Mouse (Mus musculus): ENCODE measurements around the gene 0610040J01Rik. TPM values are rescaled to one million over a fixed set of nuclear protein-coding genes. Genes with fewer than 3 reads are reported as not detected.

The 0610040J01Rik gene
- polyA plus RNA-seq, 1 experiment from 2014 or later: 7.1 TPM

GRCm38 (mm10) chr5:63923305-63924025 is 111.3 kb downstream of the 0610040J01Rik start:
- no peak overlapping the region for H3K27ac ChIP-seq
- H3K4me1 ChIP-seq: peaks cover 4% of the 10 kb centered on the region; the same call in 1 of the 2 replicates
- H3K9me3 ChIP-seq: no peaks in the 10 kb centered on the region
- H3K4me3 ChIP-seq: no peak overlapping the region
- no peaks in the 10 kb centered on the region for H3K27me3 ChIP-seq (ENCODE audit: insufficient read depth, poor library complexity, severe bottlenecking)
- 77% methylated on average over 13 of the region's 13 CpGs for WGBS
- no peak for DNase-seq (ENCODE audit: low spot score)
- H3K36me3 ChIP-seq: peaks cover 26% of the 10 kb centered on the region

DNA sequence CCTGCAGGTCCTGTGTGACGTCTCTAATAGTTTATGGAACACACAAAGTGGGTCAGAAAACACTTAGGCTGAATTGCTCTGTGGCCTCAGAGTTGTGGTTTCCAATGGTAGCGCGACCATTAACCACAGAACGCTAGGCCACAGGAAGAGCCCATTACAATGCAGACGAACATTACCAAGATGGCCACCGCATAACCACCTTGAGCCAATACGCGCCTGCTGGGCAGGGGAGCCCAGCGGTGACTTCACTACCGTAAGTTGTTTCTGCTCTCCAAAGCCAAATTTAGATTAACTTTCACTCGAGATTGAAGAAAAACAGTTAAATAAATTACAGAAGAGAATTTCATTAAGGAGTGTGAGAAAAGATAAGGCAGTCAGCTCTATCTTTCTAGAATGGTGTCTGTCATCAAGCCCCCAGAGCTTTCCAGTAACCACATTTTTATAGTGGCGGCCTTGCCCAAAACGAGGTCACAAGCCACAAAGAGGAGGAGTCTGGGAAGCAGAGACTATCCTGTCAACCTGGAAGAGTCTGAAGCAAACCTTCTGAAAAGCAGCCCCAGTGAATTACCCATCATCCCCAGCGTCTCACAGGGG is 113.0 kb downstream of the 0610040J01Rik start:
- DNase-seq (ENCODE audit: low spot score): no peak
- H3K27me3 ChIP-seq (ENCODE audit: insufficient read depth, poor library complexity, severe bottlenecking): no peaks in the 10 kb centered on the region
- peaks cover 38% of the 10 kb centered on the region for H3K36me3 ChIP-seq
- H3K27ac ChIP-seq: no peak overlapping the region
- no peak overlapping the region for H3K4me3 ChIP-seq
- H3K9me3 ChIP-seq: no peaks in the 10 kb centered on the region
- H3K4me1 ChIP-seq: peaks cover 4% of the 10 kb centered on the region; the same call in 1 of the 2 replicates
- WGBS: 84% methylated on average over 14 of the region's 14 CpGs

DNA sequence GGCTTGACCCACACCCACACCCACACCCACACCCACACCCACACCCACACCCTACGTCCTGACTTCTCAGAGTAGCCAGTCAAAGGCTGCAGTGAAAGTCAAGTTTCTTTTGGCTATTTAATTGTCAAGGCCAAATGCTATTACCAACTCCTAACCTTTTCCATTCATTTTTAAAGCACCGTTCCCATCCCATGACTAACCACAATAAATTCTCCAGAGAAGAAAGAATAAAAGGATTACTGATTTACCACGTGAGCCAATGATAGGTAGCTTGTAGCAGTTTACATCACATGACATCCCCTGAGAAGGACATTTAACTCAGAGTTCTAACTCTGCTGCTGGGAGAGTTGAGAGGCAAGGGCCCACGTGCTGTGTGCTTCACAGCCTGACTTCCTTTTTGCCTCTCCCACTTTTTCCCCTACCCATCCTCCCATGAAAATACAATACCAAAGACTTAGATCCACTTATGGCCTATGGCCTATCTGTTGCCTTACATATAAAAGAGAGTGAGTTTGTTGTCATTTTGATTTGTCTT is 118.7 kb downstream of the 0610040J01Rik start:
- peaks cover 6% of the 10 kb centered on the region for H3K4me1 ChIP-seq
- H3K36me3 ChIP-seq: peaks cover 32% of the 10 kb centered on the region
- 73% methylated on average over 4 of the region's 4 CpGs for WGBS
- no peaks in the 10 kb centered on the region for H3K9me3 ChIP-seq
- H3K27ac ChIP-seq: no peak overlapping the region
- DNase-seq (ENCODE audit: low spot score): no peak
- no peak overlapping the region for H3K4me3 ChIP-seq
- no peaks in the 10 kb centered on the region for H3K27me3 ChIP-seq (ENCODE audit: insufficient read depth, poor library complexity, severe bottlenecking)

- 35% methylated on average over 10 of the region's 10 CpGs for WGBS
- Histone ChIP-seq H3K4me3 (no peak overlapping the region), H3K9me3 (no peaks in the 10 kb centered on the region), H3K4me1 (peaks cover 11% of the 10 kb centered on the region), H3K27ac (no peak overlapping the region), H3K27me3 (ENCODE audit: insufficient read depth, poor library complexity, severe bottlenecking) (no peaks in the 10 kb centered on the region), H3K36me3 (peaks cover 18% of the 10 kb centered on the region)
- no peak for DNase-seq (ENCODE audit: low spot score)
Measured at GRCm38 (mm10) chr5:63932829-63933228, 120.7 kb downstream of the 0610040J01Rik start.

DNA sequence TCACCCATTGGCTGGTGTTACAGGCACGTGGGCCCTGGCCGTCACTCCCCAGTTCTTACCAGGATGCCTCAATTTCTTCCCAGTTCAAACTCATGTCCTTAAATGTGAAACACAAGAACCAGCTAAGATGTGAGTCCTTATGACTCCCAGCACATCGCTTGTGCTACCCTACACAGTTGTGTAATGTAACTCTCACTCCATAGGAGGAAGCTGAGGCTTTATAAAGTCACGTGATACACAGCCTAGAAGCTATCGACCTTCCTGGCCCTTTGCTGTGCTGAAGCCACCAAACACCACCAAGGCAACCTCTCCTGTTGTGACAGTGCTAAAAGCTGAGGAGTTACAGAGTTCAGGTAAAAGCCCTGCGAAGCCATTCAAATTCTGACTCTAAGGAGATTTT is 123.4 kb downstream of the 0610040J01Rik start:
- Histone ChIP-seq H3K27ac (no peak overlapping the region), H3K4me1 (peaks cover 11% of the 10 kb centered on the region), H3K4me3 (no peak overlapping the region), H3K36me3 (no peaks in the 10 kb centered on the region), H3K9me3 (no peaks in the 10 kb centered on the region), H3K27me3 (ENCODE audit: insufficient read depth, poor library complexity, severe bottlenecking) (no peaks in the 10 kb centered on the region)
- DNase-seq (ENCODE audit: low spot score): no peak
- WGBS: 87% methylated on average over 6 of the region's 6 CpGs

- Histone ChIP-seq H3K4me1 (peaks cover 11% of the 10 kb centered on the region), H3K36me3 (no peaks in the 10 kb centered on the region), H3K4me3 (no peak overlapping the region), H3K9me3 (no peaks in the 10 kb centered on the region), H3K27me3 (ENCODE audit: insufficient read depth, poor library complexity, severe bottlenecking) (no peaks in the 10 kb centered on the region), H3K27ac (no peak overlapping the region)
- WGBS: 55% methylated on average over 6 of the region's 6 CpGs
- DNase-seq (ENCODE audit: low spot score): no peak
Measured at GRCm38 (mm10) chr5:63936740-63937139, 124.6 kb downstream of the 0610040J01Rik start.

DNA sequence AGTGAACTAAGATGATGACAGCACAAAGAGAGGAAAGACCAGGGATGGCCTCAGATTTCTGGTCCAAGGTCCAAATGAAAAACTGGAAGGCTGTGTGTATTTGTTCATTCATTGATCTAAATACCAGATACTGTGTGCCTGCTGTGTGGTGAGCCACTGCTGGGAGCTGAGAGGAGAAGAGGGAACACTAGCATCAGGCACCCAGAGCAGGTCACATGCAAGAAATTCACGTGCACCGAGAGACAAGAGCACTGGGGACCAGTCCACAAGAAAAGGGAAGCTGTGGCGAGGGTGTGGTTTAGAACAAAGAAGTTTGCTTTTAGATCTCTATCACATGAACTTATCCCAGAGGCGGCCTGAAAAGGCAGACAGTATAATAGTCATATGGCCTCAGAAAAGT is 126.4 kb downstream of the 0610040J01Rik start:
- H3K9me3 ChIP-seq: no peaks in the 10 kb centered on the region
- H3K4me1 ChIP-seq: 0 out of 2 replicates have a peak, but pooled peaks cover 5% of the 10 kb centered on the region
- H3K36me3 ChIP-seq: no peaks in the 10 kb centered on the region
- H3K27ac ChIP-seq: no peak overlapping the region
- no peak overlapping the region for H3K4me3 ChIP-seq
- WGBS: 68% methylated on average over 4 of the region's 4 CpGs
- no peaks in the 10 kb centered on the region for H3K27me3 ChIP-seq (ENCODE audit: insufficient read depth, poor library complexity, severe bottlenecking)
- no peak for DNase-seq (ENCODE audit: low spot score)

DNA sequence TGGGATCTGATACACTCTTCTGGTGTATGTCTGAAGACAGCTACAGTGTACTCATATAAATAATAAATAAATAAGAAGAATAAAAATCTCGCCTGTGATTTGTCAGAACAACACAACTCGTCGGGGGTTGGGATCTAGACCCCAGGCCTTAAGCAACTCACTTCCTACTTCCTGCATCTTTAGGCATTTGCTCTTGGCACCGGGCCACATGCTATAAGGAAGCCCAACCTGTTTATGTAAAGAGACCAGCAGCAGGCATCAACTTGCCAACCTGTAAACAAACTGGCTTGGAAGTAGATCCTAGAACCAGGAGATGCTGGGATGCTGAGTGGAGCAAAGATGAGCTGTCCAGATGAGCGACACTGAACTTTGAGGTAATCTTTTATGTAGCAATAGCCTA is 129.7 kb downstream of the 0610040J01Rik start:
- no peak for DNase-seq (ENCODE audit: low spot score)
- Histone ChIP-seq H3K9me3 (no peaks in the 10 kb centered on the region), H3K27me3 (ENCODE audit: insufficient read depth, poor library complexity, severe bottlenecking) (no peaks in the 10 kb centered on the region), H3K27ac (no peak overlapping the region), H3K4me3 (no peak overlapping the region), H3K36me3 (no peaks in the 10 kb centered on the region), H3K4me1 (0 out of 2 replicates have a peak, but pooled peaks cover 1% of the 10 kb centered on the region)
- 67% methylated on average over 5 of the region's 5 CpGs for WGBS

GRCm38 (mm10) chr5:63943291-63943690 is 131.1 kb downstream of the 0610040J01Rik start:
- WGBS: 89% methylated on average over 9 of the region's 9 CpGs
- H3K4me1 ChIP-seq: no peaks in the 10 kb centered on the region
- DNase-seq (ENCODE audit: low spot score): no peak

DNA sequence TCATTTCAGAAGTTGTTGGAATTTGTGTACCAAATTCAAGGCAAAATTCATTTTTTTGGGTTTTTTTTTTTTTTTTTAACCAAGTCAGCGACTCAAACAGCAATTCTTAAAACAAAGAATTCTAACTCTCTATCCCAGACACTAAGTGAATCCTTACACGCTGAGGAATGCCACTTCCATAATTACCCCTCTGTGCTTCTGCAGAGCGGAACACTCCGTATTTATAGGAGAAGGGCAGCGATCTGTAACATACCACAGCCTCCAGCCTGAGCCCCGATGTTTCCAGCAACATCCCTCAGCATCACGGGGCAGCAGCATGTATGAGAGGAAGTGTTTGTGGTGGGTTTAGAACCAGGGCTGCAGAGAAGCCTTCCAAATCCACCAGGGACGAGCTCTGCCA is 135.4 kb downstream of the 0610040J01Rik start:
- DNase-seq (ENCODE audit: low spot score): no peak
- Histone ChIP-seq H3K27me3 (ENCODE audit: insufficient read depth, poor library complexity, severe bottlenecking) (no peaks in the 10 kb centered on the region), H3K4me1 (peaks cover 16% of the 10 kb centered on the region), H3K27ac (no peak overlapping the region), H3K36me3 (no peaks in the 10 kb centered on the region), H3K4me3 (no peak overlapping the region), H3K9me3 (no peaks in the 10 kb centered on the region)
- WGBS: 84% methylated on average over 8 of the region's 8 CpGs

More at GRCm38 (mm10) chr5:63943291-63943690, 131.1 kb downstream of the 0610040J01Rik start:
- Histone ChIP-seq H3K27ac (no peak overlapping the region), H3K4me3 (no peak overlapping the region), H3K9me3 (no peaks in the 10 kb centered on the region), H3K27me3 (ENCODE audit: insufficient read depth, poor library complexity, severe bottlenecking) (no peaks in the 10 kb centered on the region), H3K36me3 (no peaks in the 10 kb centered on the region)

DNA sequence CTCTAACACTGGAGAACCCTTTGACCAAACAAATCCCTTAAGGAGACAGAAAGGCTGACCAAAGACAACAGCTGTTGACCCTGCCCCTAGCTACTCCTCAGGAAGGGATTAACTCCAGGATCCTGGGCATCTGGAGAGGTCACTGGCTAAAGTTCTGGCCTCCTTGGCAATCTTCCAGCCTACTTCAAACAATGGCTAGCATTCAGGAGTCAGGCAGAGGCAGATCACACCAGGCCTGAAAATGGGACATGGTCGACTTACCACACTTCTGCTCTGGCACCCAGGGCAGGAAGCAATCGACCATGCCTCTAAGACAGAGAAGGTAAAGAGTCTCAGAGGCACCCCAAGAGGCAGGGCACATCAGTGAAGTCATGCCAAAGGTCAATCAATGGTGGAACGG is 137.0 kb downstream of the 0610040J01Rik start:
- no peak overlapping the region for H3K27ac ChIP-seq
- no peaks in the 10 kb centered on the region for H3K36me3 ChIP-seq
- H3K4me3 ChIP-seq: no peak overlapping the region
- H3K9me3 ChIP-seq: no peaks in the 10 kb centered on the region
- DNase-seq (ENCODE audit: low spot score): no peak
- no peaks in the 10 kb centered on the region for H3K27me3 ChIP-seq (ENCODE audit: insufficient read depth, poor library complexity, severe bottlenecking)
- 58% methylated on average over 3 of the region's 3 CpGs for WGBS
- H3K4me1 ChIP-seq: peaks cover 16% of the 10 kb centered on the region

Data from heart, embryonic 10.5 days (tissue).